Mouse (Mus musculus): ENCODE results near the gene Dlg1. TPM values are rescaled to one million over a fixed set of nuclear protein-coding genes. Genes with fewer than 3 reads are reported as not detected.

The Dlg1 gene
- polyA plus RNA-seq, 1 experiment from 2014 or later, result 33.9 TPM

DNA sequence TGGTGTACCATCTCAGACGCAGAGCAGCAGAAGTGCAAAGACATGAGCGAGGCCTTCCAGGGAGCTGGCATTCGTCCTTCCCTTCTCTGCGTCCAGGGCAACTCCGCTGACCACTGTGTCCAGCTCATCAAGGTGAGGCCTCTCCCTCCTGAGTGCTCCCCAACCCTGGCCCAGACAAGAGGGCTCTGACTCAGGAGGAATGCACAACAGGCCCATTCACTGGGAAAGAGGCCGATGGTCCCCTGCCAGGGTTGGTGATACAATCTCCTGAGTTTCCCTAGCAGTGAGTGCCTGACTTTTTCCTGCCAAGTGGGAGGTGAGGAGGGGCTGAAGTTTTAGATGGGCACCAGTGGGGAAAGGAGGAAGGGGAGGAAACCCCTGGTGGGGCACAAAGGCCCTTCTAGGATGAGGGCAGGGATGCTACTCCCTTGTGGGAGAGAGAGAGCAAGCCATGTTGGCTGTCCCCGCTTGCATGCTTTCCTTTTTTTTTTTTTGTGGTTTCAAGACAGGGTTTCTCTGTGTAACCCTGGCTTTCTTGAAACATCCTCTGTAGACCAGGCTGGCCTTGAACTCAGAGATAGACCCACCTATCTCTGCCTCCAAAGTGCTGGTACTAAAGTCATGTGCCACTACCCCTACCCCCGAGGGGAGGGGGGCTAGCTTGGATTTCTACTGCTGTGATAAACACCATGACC lies 217.1 kb downstream of the Dlg1 start:
- no peak overlapping the region for H3K9ac ChIP-seq (ENCODE audit: low read depth, low read length)

DNA sequence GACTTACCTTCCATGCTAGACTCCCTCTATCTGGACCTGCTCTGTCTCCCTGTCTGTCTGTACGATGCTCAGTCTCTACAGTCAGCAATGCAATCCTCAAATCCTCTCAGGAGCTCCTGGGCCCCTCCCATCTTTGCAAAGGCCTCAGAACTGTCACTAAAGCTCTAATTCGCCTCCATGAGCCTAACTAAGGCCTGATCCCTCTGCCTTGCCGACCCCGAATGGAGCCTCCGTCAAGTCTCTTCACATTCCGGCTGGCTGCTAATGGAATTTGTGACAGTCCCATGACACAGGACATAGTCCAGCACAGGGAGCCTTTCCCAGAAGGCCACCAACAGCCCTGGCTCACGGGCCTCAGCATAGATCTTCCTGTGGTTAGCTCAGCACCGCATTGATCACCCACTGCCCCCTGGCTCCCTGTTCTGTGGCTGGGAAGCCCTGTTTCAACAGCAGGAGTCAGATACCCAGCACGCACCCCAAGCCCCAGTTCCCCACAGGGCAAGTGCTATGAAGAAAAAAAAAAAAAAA lies 219.2 kb downstream of the Dlg1 start:
- no peaks in the 10 kb centered on the region for H3K9me3 ChIP-seq (ENCODE audit: control insufficient read depth, low read length)
- no peaks in the 10 kb centered on the region for H3K27me3 ChIP-seq (replicated peaks; ENCODE audit: control insufficient read depth, insufficient read depth, low read length)
- H3K4me3 ChIP-seq (ENCODE audit: low read depth, low read length), result no peak overlapping the region
- 74% methylated on average over 8 of the region's 9 CpGs for WGBS
- no peak overlapping the region for H3K27ac ChIP-seq (replicated peaks; ENCODE audit: low read depth, low read length)
- ATAC-seq (ENCODE audit: low read depth), result no peak
- no peaks in the 10 kb centered on the region for H3K36me3 ChIP-seq (ENCODE audit: control insufficient read depth, insufficient read depth, low read length)
- no peak for DNase-seq (ENCODE audit: low spot score)
- no peak overlapping the region for H3K9ac ChIP-seq (ENCODE audit: low read depth, low read length)
- no peak overlapping the region for H3K4me2 ChIP-seq (ENCODE audit: low read depth, low read length)
- peaks cover 16% of the 10 kb centered on the region for H3K4me1 ChIP-seq (ENCODE audit: control insufficient read depth, insufficient read depth, low read length)

More for the DNA sequence above, 217.1 kb downstream of the Dlg1 start:
- Histone ChIP-seq H3K27me3 (replicated peaks; ENCODE audit: control insufficient read depth, insufficient read depth, low read length) (no peaks in the 10 kb centered on the region), H3K4me3 (ENCODE audit: low read depth, low read length) (no peak overlapping the region), H3K9me3 (ENCODE audit: control insufficient read depth, low read length) (no peaks in the 10 kb centered on the region), H3K27ac (replicated peaks; ENCODE audit: low read depth, low read length) (no peak overlapping the region), H3K4me2 (ENCODE audit: low read depth, low read length) (no peak overlapping the region), H3K36me3 (ENCODE audit: control insufficient read depth, insufficient read depth, low read length) (no peaks in the 10 kb centered on the region), H3K4me1 (ENCODE audit: control insufficient read depth, insufficient read depth, low read length) (peaks cover 16% of the 10 kb centered on the region)
- ATAC-seq (ENCODE audit: low read depth) (no peak), DNase-seq (ENCODE audit: low spot score) (peak; percentile 41)
- WGBS, result 71% methylated on average over 8 of the region's 8 CpGs

DNA sequence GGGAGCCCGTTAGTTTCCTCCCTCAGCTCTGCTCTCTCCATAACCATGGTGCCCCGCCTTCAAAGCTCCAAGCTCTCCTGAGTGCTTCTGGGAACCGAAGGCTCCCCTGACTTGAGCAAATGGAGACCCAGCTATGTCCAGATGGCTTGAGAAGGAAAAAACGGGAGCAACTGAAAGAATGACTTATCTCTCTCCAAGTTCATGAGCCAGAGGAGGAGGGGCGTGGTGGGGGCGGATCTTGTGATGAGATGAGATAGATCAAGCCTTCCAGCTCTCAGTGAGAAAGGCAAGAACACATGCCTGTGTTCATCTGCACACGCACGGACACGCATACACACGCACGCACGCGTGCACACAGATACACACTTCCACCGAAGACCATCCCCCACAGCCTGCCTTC lies 220.1 kb downstream of the Dlg1 start:
- no peak overlapping the region for H3K4me3 ChIP-seq (ENCODE audit: low read depth, low read length)
- H3K4me2 ChIP-seq (ENCODE audit: low read depth, low read length), result peak overlapping the region; percentile 2; the same call in 1 of the 2 replicates
- no peaks in the 10 kb centered on the region for H3K27me3 ChIP-seq (replicated peaks; ENCODE audit: control insufficient read depth, insufficient read depth, low read length)
- no peak overlapping the region for H3K27ac ChIP-seq (replicated peaks; ENCODE audit: low read depth, low read length)
- H3K4me1 ChIP-seq (ENCODE audit: control insufficient read depth, insufficient read depth, low read length), result peaks cover 16% of the 10 kb centered on the region
- DNase-seq (ENCODE audit: low spot score) (no peak), ATAC-seq (ENCODE audit: low read depth) (no peak)
- no peaks in the 10 kb centered on the region for H3K9me3 ChIP-seq (ENCODE audit: control insufficient read depth, low read length)
- no peaks in the 10 kb centered on the region for H3K36me3 ChIP-seq (ENCODE audit: control insufficient read depth, insufficient read depth, low read length)
- no peak overlapping the region for H3K9ac ChIP-seq (ENCODE audit: low read depth, low read length)
- WGBS, result 75% methylated on average over 14 of the region's 14 CpGs

DNA sequence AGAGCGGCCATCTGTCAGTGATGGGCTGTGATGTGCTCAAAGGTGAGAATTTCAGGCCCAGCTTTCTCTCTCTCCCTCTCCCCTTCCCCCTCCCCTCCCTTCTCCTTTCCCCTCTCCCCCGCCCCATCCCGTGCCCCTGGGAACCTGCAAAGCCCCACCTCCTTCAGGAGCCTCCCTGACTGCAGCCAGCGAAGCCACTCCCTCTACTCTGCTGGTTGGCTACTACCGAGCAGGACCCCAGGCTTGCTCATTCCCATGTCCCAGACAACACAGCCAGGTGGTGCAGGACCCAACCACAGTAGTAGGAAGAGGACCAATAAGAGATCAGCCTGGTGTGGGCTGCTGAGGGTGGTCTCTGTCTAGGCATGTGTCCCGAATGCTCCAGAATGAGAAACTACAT lies 220.7 kb downstream of the Dlg1 start:
- 15% methylated on average over 6 of the region's 6 CpGs for WGBS
- peak; percentile 47 for ATAC-seq (ENCODE audit: low read depth)
- H3K9ac ChIP-seq (ENCODE audit: low read depth, low read length), result no peak overlapping the region

DNA sequence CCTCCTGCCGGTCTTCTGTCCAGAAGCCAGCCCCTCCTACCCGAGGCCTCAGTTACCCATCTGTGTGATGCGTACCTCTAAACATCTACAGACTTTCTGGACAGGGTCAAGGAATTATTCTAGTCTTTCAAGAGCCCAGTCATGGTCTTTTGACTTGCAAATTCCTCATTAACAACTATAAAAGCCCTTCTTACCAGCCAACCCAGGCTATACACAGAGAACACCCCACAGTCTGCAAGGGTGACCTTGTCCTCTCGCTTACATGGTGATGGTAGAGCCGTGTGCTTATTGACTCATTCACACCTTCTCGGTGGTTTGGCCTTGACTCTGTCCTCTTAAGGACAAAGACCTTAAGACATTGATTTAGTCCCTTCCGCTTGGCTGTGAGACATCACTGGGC lies 227.7 kb downstream of the Dlg1 start:
- Histone ChIP-seq H3K4me2 (ENCODE audit: low read depth, low read length) (no peak overlapping the region), H3K9me3 (ENCODE audit: control insufficient read depth, low read length) (no peaks in the 10 kb centered on the region), H3K9ac (ENCODE audit: low read depth, low read length) (no peak overlapping the region), H3K27me3 (replicated peaks; ENCODE audit: control insufficient read depth, insufficient read depth, low read length) (no peaks in the 10 kb centered on the region), H3K27ac (replicated peaks; ENCODE audit: low read depth, low read length) (no peak overlapping the region), H3K4me3 (ENCODE audit: low read depth, low read length) (no peak overlapping the region), H3K4me1 (ENCODE audit: control insufficient read depth, insufficient read depth, low read length) (no peaks in the 10 kb centered on the region), H3K36me3 (ENCODE audit: control insufficient read depth, insufficient read depth, low read length) (no peaks in the 10 kb centered on the region)
- WGBS, result 81% methylated on average over 7 of the region's 7 CpGs
- DNase-seq (ENCODE audit: low spot score) (no peak), ATAC-seq (ENCODE audit: low read depth) (no peak)

More for the DNA sequence above, 220.7 kb downstream of the Dlg1 start:
- no peak overlapping the region for H3K4me3 ChIP-seq (ENCODE audit: low read depth, low read length)
- no peaks in the 10 kb centered on the region for H3K36me3 ChIP-seq (ENCODE audit: control insufficient read depth, insufficient read depth, low read length)
- H3K4me2 ChIP-seq (ENCODE audit: low read depth, low read length), result 0 out of 2 replicates have a peak overlapping the region, but pooled peaks have one; percentile 2
- no peaks in the 10 kb centered on the region for H3K9me3 ChIP-seq (ENCODE audit: control insufficient read depth, low read length)
- no peak for DNase-seq (ENCODE audit: low spot score)
- H3K4me1 ChIP-seq (ENCODE audit: control insufficient read depth, insufficient read depth, low read length), result peaks cover 12% of the 10 kb centered on the region
- no peak overlapping the region for H3K27ac ChIP-seq (replicated peaks; ENCODE audit: low read depth, low read length)
- no peaks in the 10 kb centered on the region for H3K27me3 ChIP-seq (replicated peaks; ENCODE audit: control insufficient read depth, insufficient read depth, low read length)

DNA sequence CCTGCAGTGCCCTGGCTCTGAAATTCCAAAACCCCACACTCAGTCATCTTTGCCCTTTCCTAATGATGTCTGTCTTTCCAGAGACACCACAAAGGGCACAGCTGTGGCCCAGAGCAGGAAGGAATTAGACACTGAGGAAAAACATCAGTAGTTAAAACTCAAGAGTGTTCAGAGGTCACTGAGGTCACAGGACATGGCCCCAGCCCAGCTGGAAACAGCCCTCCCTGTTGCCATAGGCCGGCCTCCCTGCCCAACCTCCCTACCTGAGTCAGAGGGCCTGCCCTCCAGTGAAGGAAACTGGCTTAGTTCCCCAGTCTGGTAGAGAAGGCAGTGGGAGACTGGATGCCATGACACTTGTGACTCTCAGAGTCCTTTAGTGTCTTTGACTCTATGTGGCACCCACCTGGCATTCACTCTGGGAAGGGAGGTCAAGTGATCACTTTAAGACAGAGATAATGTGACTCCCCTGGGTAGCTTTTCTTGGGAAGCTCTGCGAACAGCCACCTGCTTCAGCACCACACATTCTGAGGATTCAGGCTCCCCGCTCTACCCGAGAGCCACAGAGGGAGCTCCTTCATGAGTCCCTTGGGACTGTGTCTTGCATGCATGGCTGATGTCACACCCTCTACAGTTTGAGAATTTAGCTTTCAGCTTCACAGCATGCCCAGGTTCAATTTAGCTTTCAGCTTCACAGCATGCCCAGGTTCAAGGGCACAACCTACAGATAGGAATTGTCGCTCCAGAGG lies 230.3 kb downstream of the Dlg1 start:
- H3K4me1 ChIP-seq (ENCODE audit: control insufficient read depth, insufficient read depth, low read length), result peaks cover 10% of the 10 kb centered on the region
- no peak overlapping the region for H3K9ac ChIP-seq (ENCODE audit: low read depth, low read length)
- no peaks in the 10 kb centered on the region for H3K27me3 ChIP-seq (replicated peaks; ENCODE audit: control insufficient read depth, insufficient read depth, low read length)
- ATAC-seq (ENCODE audit: low read depth) (no peak; the same call in 1 of the 2 replicates), DNase-seq (ENCODE audit: low spot score) (peak; percentile 30)
- H3K9me3 ChIP-seq (ENCODE audit: control insufficient read depth, low read length), result no peaks in the 10 kb centered on the region
- no peaks in the 10 kb centered on the region for H3K36me3 ChIP-seq (ENCODE audit: control insufficient read depth, insufficient read depth, low read length)
- 62% methylated on average over 5 of the region's 5 CpGs for WGBS
- H3K4me2 ChIP-seq (ENCODE audit: low read depth, low read length), result no peak overlapping the region
- no peak overlapping the region for H3K27ac ChIP-seq (replicated peaks; ENCODE audit: low read depth, low read length)
- no peak overlapping the region for H3K4me3 ChIP-seq (ENCODE audit: low read depth, low read length)

DNA sequence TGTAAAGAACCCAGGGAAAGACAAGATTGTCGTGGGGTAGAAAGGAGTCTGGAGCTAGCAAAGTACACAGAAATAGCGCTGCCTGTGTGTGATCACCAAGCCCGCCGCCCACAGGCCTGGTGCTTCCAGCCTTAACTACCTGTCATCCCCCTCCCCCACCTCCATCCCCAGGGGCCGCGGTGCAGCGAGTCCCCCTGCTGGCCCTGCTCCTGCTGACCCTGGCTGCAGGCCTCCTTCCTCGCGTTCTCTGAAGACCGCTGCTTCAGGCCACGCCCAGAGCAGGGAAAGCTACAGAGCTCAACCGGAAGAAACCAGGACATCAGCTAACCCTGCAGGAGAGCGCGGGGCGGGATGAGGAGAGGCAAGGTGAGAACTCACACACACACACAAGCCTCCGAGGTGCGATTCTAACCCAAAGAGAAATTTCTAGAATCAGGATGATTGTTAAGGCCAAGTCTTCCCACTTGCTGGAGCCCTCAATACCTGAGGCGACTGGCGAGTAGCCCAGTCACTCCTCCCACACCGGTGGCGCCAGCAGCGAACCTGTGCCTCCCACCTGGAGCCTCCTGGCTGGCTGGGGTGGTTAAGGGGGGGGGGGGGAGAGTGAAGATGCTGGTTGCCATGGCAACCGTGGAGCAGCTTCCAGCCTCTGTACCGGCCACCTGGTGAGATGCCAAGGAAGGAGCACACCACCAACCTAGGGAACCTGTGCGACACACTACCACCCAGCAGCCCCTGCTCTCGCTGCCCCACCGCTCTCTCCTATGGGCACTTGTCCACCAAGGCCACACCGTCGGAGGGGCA lies 233.9 kb downstream of the Dlg1 start:
- peaks cover 10% of the 10 kb centered on the region for H3K4me1 ChIP-seq (ENCODE audit: control insufficient read depth, insufficient read depth, low read length)
- H3K27me3 ChIP-seq (replicated peaks; ENCODE audit: control insufficient read depth, insufficient read depth, low read length), result no peaks in the 10 kb centered on the region
- H3K4me2 ChIP-seq (ENCODE audit: low read depth, low read length), result peak overlapping the region; percentile 48
- peaks cover 7% of the 10 kb centered on the region; the same call in 1 of the 2 replicates for H3K9me3 ChIP-seq (ENCODE audit: control insufficient read depth, low read length)
- ATAC-seq (ENCODE audit: low read depth) (peak; percentile 77), DNase-seq (ENCODE audit: low spot score) (peak; percentile 73)
- H3K9ac ChIP-seq (ENCODE audit: low read depth, low read length), result peak overlapping the region; percentile 43
- no peak overlapping the region for H3K27ac ChIP-seq (replicated peaks; ENCODE audit: low read depth, low read length)
- H3K4me3 ChIP-seq (ENCODE audit: low read depth, low read length), result peak overlapping the region; percentile 17; the same call in 1 of the 2 replicates
- H3K36me3 ChIP-seq (ENCODE audit: control insufficient read depth, insufficient read depth, low read length), result no peaks in the 10 kb centered on the region
- 13% methylated on average over 26 of the region's 29 CpGs for WGBS

All from embryonic facial prominence, embryonic 14.5 days (tissue).